Mouse (Mus musculus) cerebellum, adult 2 months (tissue): ENCODE data around the gene Dhdh.

Experiments
- CTCF ChIP-seq: fragments of 200-500 bp; IDR thresholded peaks from 2 replicates; pipeline ENCODE4 v1.5.1; 2011; ENCODE audit warnings: low read depth, mild to moderate bottlenecking, control low read depth, low read length, moderate library complexity, borderline replicate concordance; ENCODE audit not compliant: insufficient read depth
- POLR2A ChIP-seq: fragments of 200-500 bp; IDR thresholded peaks from 2 replicates; pipeline ENCODE4 v1.6.1; 2011; ENCODE audit warnings: low read length, control low read depth, borderline replicate concordance; ENCODE audit not compliant: insufficient read depth

- TF ChIP-seq CTCF (no peak), POLR2A (no peak)
These were observed 19.0 kb upstream of the Dhdh start for GRCm38 (mm10) chr7:45507583-45507982.
